Mouse (Mus musculus) cerebellum, adult 2 months (tissue): ENCODE data around the gene Clec16a.

Experiments
- CTCF ChIP-seq: fragments of 200-500 bp; IDR thresholded peaks from 2 replicates; pipeline ENCODE4 v1.5.1; 2011; ENCODE audit warnings: low read depth, mild to moderate bottlenecking, control low read depth, low read length, moderate library complexity, borderline replicate concordance; ENCODE audit not compliant: insufficient read depth
- POLR2A ChIP-seq: fragments of 200-500 bp; IDR thresholded peaks from 2 replicates; pipeline ENCODE4 v1.6.1; 2011; ENCODE audit warnings: low read length, control low read depth, borderline replicate concordance; ENCODE audit not compliant: insufficient read depth

GRCm38 (mm10) chr16:10611306-10611705 is 66.2 kb downstream of the Clec16a start:
- TF ChIP-seq CTCF = no peak
- no peak for TF ChIP-seq POLR2A
